Mouse (Mus musculus) 3134 (cell line): Measurements from ENCODE around the gene Cdk19.
"Not testable (repeated sequence)": the region's sequence is repeated elsewhere in the genome, so short reads cannot be mapped to it uniquely, and the experiment has no call there.

Source experiments
- DNase-seq: peaks from one replicate; pipeline ENCODE4 v3.0.0-alpha.2; 2011; ENCODE audit warnings: low spot score; ENCODE audit not compliant: insufficient read length; ENCODE audit errors: extremely low read depth

Gene Cdk19

DNA sequence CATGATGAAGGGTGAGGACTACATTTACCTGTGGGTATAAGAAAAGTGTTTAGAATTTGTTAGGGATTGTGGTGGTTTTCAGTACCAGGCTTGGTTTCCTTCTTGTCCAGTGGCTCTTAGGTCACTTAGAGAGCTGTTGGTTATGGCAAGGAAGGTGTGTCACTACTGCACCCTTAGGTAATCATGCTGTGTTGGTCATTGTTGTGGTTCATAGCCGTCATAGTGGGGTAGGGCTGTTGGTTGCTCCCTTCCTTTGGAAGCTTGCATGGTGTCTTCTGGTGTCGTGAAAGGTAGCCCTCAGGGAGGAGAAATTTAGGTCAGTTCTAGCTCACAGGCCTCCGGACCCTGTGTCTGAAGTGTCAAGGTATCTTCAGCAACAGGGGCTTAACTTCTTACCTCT lies 46.0 kb downstream of the Cdk19 start:
- DNase-seq, result no peak

DNA sequence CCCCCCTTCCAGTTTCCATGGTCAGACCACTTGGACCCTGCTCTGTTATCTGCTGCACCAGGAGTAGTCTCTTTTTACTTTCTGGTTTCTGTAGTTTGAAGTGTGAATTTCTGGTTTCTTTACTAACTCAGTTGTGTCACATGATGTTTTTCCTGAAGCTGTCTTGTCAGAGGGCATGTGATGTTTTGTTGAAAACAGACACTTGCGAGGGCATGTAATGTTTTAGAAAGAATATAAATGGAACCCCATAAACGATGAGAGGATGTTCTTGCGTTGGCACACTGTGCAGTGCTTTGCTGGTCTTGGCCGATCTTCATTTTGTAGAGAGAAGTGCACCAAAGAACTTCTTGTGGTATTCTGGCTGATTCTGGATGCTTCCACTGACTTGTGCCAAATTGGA lies 46.8 kb downstream of the Cdk19 start:
- DNase-seq, result no peak

- DNase-seq, result no peak
These were observed 54.2 kb downstream of the Cdk19 start for GRCm38 (mm10) chr10:40393447-40394143.

- DNase-seq, result no peak
These were observed 59.5 kb downstream of the Cdk19 start for GRCm38 (mm10) chr10:40398842-40399241.

GRCm38 (mm10) chr10:40399328-40399727 lies 60.0 kb downstream of the Cdk19 start:
- no peak for DNase-seq

- no peak for DNase-seq
These were observed 60.9 kb downstream of the Cdk19 start for GRCm38 (mm10) chr10:40400293-40400692.

- no peak for DNase-seq
These were observed 67.3 kb downstream of the Cdk19 start for GRCm38 (mm10) chr10:40406655-40407054.

GRCm38 (mm10) chr10:40409336-40409735 lies 70.0 kb downstream of the Cdk19 start:
- no peak for DNase-seq

- no peak for DNase-seq
These were observed 72.0 kb downstream of the Cdk19 start for GRCm38 (mm10) chr10:40411370-40411769.

- DNase-seq, result peak; percentile 70
These were observed 77.6 kb downstream of the Cdk19 start for GRCm38 (mm10) chr10:40416944-40417343.

DNA sequence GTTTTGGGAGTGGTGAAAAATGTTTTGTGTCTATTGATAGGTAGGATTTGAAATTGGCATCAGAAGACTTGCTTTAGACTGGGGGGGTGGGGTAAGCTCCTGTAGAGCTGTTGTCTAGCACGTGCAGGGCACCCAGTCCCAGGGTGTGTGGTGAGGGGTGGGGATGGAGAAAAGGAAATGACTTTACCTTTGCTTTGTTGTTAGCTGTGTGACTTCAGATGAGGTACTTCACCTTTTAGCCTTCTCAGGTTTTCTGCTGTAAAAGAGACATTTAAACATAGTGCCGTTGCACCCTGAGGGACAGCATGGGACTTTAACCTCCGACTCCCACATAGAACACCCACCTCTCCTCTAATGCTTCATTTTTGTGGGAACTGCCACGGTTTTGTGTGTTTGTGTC lies 80.5 kb downstream of the Cdk19 start:
- no peak for DNase-seq

GRCm38 (mm10) chr10:40420703-40421102 lies 81.3 kb downstream of the Cdk19 start:
- DNase-seq, result peak; percentile 9

- no peak for DNase-seq
These were observed 82.4 kb downstream of the Cdk19 start for GRCm38 (mm10) chr10:40421724-40422123.

GRCm38 (mm10) chr10:40422696-40423095 lies 83.3 kb downstream of the Cdk19 start:
- DNase-seq, result no peak

- DNase-seq, result not testable (repeated sequence)
These were observed 85.1 kb downstream of the Cdk19 start for GRCm38 (mm10) chr10:40424428-40424827.

DNA sequence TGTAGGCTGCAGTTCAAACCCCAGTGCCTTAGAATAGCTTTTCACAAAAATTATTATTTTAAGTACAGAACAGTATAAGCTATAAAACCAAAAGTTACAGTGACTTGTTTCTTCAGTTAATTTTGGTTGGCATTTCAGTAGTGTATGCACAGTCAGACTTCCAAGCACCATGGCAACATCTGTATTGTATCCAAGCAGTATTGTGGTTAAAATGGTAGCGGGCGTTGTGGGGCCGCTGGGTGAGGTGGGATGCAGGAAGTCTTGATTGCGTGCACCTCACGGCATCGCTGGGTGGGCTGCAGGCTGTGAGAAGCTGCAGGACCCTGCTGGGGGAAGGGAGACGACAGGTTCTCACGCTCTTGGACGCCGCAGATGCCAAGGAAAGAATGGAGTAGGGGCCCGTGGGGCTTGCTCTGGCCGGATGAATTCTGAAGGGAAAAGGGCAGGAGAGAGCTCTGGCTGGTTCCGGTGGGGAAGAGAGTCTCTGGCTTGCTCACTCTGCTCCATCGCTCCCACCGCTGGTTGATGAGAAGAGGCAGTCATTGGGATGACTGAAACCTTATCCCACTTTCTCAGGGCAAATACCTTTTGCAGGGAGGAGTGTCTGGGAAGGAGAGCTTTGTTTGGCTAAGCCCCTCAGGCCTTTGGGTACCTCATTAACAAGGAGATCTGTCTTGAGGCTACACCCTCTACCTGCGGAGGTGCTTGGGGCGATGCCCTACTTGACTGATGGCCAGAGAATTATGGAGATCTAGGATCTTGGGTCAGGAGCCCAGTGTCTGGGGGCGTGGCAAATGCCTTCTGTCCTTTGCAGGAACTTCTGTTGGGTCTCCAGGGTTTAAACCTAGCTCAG lies 86.1 kb downstream of the Cdk19 start:
- DNase-seq, result no peak

DNA sequence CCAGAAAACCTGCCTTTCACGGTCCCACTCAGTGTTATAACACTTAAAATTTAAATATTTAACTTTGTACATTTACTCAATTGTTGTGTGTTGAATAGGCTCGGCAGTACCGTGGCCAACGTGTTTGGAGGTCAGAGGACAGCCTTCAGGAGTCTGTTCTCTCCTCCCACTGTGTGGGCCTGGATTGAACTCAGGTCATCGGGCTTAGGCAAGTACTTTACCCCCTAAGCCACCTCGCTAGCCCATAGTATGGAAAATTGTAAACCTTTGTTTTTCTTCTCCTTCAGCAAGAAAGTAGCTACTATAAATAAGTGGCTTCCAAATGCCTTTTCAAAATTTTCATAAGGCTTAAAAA lies 86.7 kb downstream of the Cdk19 start:
- DNase-seq, result no peak

DNA sequence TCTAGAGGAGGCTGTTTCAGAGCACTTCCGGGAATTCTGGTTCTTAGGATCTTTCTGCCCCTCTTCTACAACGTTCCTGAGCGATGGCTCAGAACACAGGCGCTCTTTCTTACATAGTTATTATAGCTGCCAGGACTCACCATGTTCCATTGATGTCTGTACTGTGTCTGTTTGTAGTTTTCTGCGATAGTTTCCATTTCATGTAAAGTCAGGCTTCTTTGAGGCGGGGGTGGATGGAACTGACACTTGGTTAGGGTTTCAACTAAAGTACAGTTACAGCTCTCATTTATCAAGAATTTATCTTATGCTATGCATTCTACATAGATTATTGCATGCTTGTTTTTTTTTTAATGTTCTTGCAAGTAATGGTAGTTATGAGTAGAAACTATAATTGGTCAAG lies 89.3 kb downstream of the Cdk19 start:
- DNase-seq, result no peak

- no peak for DNase-seq
These were observed 89.7 kb downstream of the Cdk19 start for GRCm38 (mm10) chr10:40429081-40429480.

GRCm38 (mm10) chr10:40430209-40430608 lies 90.8 kb downstream of the Cdk19 start:
- DNase-seq, result no peak

- no peak for DNase-seq
These were observed 92.6 kb downstream of the Cdk19 start for GRCm38 (mm10) chr10:40431957-40432356.

- no peak for DNase-seq
These were observed 93.0 kb downstream of the Cdk19 start for GRCm38 (mm10) chr10:40432375-40432774.
